Mouse (Mus musculus) heart, postnatal 0 days (tissue): ENCODE measurements around the gene Mgp. TPM values are rescaled to one million over a fixed set of nuclear protein-coding genes. Genes with fewer than 3 reads are reported as not detected.

Source experiments
- ATAC-seq: fragments of 200-750 bp; cut with Nextera tagmentation; 2 replicates; pipeline ENCODE4 v1.8.0; 2017; ENCODE audit warnings: low read depth, moderate number of reproducible peaks, moderate library complexity; ENCODE audit not compliant: insufficient read depth
- DNase-seq: peaks from one replicate; pipeline ENCODE4 v3.0.0-alpha.2; 2016; ENCODE audit warnings: low spot score
- H3K27ac ChIP-seq: fragments of 300-500 bp; sonication (generic); 2 replicates; pipeline ENCODE4 v1.5.1; 2014; ENCODE audit warnings: low read depth, mild to moderate bottlenecking
- H3K27me3 ChIP-seq: fragments of 300-500 bp; sonication (generic); 2 replicates; pipeline ENCODE4 v1.6.1; 2014; ENCODE audit warnings: low read length, mixed read lengths; ENCODE audit not compliant: control insufficient read depth, insufficient read depth
- H3K36me3 ChIP-seq: fragments of 300-500 bp; sonication (generic); replicated peaks from 2 replicates; pipeline ENCODE4 v1.6.1; 2014; ENCODE audit warnings: low read length, mixed read lengths; ENCODE audit not compliant: control insufficient read depth, insufficient read depth
- H3K4me1 ChIP-seq: fragments of 300-500 bp; sonication (generic); 2 replicates; pipeline ENCODE4 v1.6.1; 2014; ENCODE audit warnings: antibody characterized with exemption; ENCODE audit not compliant: control insufficient read depth, insufficient read depth
- H3K4me2 ChIP-seq: fragments of 300-500 bp; sonication (generic); 2 replicates; pipeline ENCODE4 v1.6.1; 2014; ENCODE audit warnings: low read depth, mild to moderate bottlenecking, low read length, moderate library complexity
- H3K4me3 ChIP-seq: fragments of 300-500 bp; sonication (generic); 2 replicates; pipeline ENCODE4 v1.5.1; 2014; ENCODE audit warnings: low read depth, low read length
- H3K9ac ChIP-seq: fragments of 300-500 bp; sonication (generic); replicated peaks from 2 replicates; pipeline ENCODE4 v1.6.1; 2014; ENCODE audit warnings: low read depth, low read length, mixed read lengths
- H3K9me3 ChIP-seq: fragments of 300-500 bp; sonication (generic); replicated peaks from 2 replicates; pipeline ENCODE4 v1.6.1; 2016; ENCODE audit warnings: low read length; ENCODE audit not compliant: control insufficient read depth
- CTCF ChIP-seq: IDR thresholded peaks from 2 replicates; pipeline ENCODE4 v1.5.1; 2016; ENCODE audit warnings: antibody characterized with exemption, control low read depth, low read depth
- EP300 ChIP-seq: IDR thresholded peaks from 2 replicates; pipeline ENCODE4 v1.6.1; 2016; ENCODE audit warnings: antibody characterized with exemption, low read depth
- WGBS: fragments of 180-500 bp; shearing (Covaris S2); extraction: QIAGEN DNeasy Blood & Tissue Kit; methylation state at CpG from one replicate; pipeline ENCODE4 v1.1.7; 2014; 5-methylcytosine and 5-hydroxymethylcytosine counted together
- polyA plus RNA-seq: library from polyadenylated mRNA; unstranded; fragments of >200 nt; fragmentation: Nextera tagmentation; extraction: Ambion mirVana; gene quantifications from 2 replicates; pipeline ENCODE4 v1.2.1, GENCODE M21; 2015
- total RNA-seq: library from RNA; depleted of rRNA; stranded (reverse); fragments of >200 nt; gene quantifications from 2 replicates; pipeline ENCODE4 v1.2.3, GENCODE M21; 2014; ENCODE audit warnings: low replicate concordance

Mgp gene
- total and polyA plus RNA-seq, 2 experiments from 2014 or later: 362 to 403 TPM

DNA sequence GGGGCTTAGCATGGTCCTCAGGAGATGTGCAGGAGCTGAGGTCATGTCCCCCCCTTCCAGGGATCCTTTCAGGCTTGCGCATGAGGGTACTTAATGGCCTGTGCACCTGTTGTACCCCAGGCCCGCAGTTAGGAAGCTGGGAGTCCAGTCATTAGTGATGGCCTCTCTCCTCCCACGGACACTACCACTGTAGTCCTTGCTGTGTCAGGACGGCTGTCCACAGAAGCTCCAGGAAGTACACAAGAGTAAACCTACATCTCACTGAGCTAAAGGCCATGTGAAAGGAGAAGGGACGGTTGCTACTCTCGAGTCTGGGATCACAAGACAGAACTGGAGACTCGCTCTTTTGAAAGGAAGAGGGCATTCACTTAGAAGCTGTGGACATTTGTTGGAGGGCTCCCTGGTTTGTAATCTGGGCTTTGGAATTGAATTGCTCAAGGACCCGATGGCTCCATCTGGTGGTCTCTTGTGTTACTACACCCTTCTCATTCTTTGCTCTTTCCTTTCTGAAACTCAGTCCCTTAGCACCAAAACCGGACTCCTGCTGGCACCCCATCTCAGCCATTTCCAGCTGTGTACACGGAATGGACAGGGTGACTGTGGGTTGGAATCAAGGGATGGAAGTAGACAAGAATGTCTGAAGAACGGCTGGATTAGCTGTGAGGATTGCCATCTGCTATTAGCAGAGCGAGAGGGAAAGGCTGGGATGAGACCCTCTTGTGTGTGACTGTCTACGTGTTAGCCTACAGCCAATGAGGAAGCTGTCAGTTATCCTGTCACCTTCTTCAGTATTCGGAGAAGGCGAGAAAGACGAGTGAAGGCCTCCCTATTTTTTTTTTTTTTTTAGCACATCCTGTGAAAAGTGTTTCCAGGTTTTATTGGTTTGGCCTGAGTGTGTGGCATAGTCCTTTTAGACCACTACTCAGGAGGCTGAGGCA, 45.0 kb upstream of the Mgp start:
- no peak overlapping the region for H3K4me2 ChIP-seq
- WGBS: 28% methylated on average over 16 of the region's 16 CpGs
- H3K27ac ChIP-seq: peak overlapping the region; percentile 16; the same call in 1 of the 2 replicates
- no peak overlapping the region for H3K4me3 ChIP-seq
- H3K9ac ChIP-seq: no peak overlapping the region
- H3K4me1 ChIP-seq: no peaks in the 10 kb centered on the region
- no peaks in the 10 kb centered on the region for H3K9me3 ChIP-seq
- TF ChIP-seq CTCF: peak; percentile 78
- no peak for TF ChIP-seq EP300
- H3K27me3 ChIP-seq: no peaks in the 10 kb centered on the region
- ATAC-seq (peak; percentile 47; the same call in 1 of the 2 replicates), DNase-seq (peak; percentile 73)
- H3K36me3 ChIP-seq: peaks cover 15% of the 10 kb centered on the region; the same call in 1 of the 2 replicates

DNA sequence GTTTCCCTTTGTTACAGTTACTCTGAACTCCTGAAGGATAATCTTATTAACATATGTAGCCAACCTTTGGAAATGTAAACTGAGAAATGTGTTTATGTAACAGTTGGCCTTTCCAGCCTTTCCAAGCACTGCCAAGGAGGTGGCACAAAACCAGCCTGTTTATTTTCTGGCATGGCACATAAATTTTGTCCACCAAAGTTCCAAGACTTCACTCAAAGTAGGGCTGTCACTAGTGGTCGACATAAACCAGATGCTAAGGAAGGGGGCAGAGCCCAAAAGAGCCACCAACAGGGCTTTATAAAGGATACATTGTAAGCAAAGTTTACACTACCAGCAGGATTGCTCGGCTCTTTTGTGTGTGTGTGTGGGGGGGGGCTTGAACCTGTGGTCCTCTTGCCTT, 42.3 kb upstream of the Mgp start:
- ATAC-seq: no peak
- 33% methylated on average over 2 of the region's 2 CpGs for WGBS
- no peak overlapping the region for H3K27ac ChIP-seq

DNA sequence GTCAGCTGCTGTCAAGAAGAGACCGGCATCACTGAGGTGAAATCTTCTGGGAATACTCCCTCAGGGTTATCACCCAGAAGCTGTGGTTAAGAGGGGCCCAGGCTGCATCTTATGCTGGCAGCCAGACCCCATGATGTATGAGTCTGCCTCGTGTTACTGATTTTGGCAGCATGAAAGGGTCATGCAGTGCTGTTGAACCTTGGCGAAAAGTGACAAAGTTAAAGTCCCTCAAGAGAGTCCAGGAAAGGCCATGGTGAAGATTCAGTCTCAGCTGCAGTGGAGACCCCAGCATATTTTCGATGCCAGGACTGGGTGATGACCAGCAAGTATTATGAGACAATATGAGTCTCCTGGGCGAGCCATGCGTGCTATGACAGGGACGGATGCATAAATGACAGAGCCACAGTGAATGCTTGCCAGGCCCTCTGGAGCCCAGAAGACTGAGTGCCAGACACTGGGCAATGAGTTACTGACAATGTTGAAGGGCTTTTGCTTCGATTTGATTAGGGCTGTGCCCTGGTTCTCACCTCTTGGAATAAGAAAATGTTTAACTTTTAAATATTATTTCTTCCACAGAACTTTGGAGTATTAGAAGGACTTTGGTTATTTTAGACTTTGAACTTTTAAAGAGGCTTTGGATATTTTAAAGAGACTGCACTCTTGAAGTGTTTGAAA, 40.2 kb upstream of the Mgp start:
- Histone ChIP-seq H3K9ac (no peak overlapping the region), H3K4me3 (no peak overlapping the region), H3K4me1 (peaks cover 9% of the 10 kb centered on the region; the same call in 1 of the 2 replicates), H3K9me3 (no peaks in the 10 kb centered on the region), H3K27me3 (no peaks in the 10 kb centered on the region), H3K4me2 (no peak overlapping the region), H3K27ac (no peak overlapping the region), H3K36me3 (no peaks in the 10 kb centered on the region)
- no peak for TF ChIP-seq EP300
- TF ChIP-seq CTCF: no peak
- 66% methylated on average over 8 of the region's 8 CpGs for WGBS
- DNase-seq: no peak
- no peak for ATAC-seq

More for the DNA sequence above, 42.3 kb upstream of the Mgp start:
- 0 out of 2 replicates have a peak, but pooled peaks cover under 1% of the 10 kb centered on the region for H3K36me3 ChIP-seq
- DNase-seq: no peak
- no peaks in the 10 kb centered on the region for H3K9me3 ChIP-seq
- H3K4me1 ChIP-seq: peaks cover 9% of the 10 kb centered on the region; the same call in 1 of the 2 replicates
- H3K4me2 ChIP-seq: no peak overlapping the region
- TF ChIP-seq EP300: no peak
- no peak for TF ChIP-seq CTCF
- no peak overlapping the region for H3K4me3 ChIP-seq
- H3K27me3 ChIP-seq: no peaks in the 10 kb centered on the region
- H3K9ac ChIP-seq: no peak overlapping the region

DNA sequence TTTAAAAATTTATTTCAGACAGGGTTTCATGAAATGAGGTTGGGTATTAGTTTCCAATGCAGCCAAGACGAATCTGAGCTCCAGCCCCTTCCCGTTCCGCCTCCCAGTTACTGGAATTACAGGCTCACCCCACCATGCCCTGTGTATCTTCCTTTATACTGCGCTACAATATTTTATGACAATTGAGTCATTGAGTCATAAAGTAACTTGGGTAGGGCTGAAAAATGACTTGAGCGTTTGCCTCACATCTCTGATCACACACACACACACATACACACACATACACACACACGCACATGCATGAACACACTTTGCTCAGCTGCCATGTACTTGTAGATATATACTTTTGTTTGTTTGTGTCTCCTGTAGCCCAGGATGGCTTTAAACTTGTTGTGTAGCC, 38.6 kb upstream of the Mgp start:
- ATAC-seq: no peak
- TF ChIP-seq CTCF (no peak), EP300 (no peak)
- H3K27ac ChIP-seq: no peak overlapping the region; the same call in 1 of the 2 replicates
- no peak for DNase-seq
- no peaks in the 10 kb centered on the region for H3K9me3 ChIP-seq
- 98% methylated on average over 6 of the region's 6 CpGs for WGBS
- H3K4me1 ChIP-seq: peaks cover 15% of the 10 kb centered on the region; the same call in 1 of the 2 replicates
- H3K27me3 ChIP-seq: no peaks in the 10 kb centered on the region
- H3K36me3 ChIP-seq: no peaks in the 10 kb centered on the region
- no peak overlapping the region for H3K9ac ChIP-seq
- H3K4me2 ChIP-seq: no peak overlapping the region
- H3K4me3 ChIP-seq: no peak overlapping the region

DNA sequence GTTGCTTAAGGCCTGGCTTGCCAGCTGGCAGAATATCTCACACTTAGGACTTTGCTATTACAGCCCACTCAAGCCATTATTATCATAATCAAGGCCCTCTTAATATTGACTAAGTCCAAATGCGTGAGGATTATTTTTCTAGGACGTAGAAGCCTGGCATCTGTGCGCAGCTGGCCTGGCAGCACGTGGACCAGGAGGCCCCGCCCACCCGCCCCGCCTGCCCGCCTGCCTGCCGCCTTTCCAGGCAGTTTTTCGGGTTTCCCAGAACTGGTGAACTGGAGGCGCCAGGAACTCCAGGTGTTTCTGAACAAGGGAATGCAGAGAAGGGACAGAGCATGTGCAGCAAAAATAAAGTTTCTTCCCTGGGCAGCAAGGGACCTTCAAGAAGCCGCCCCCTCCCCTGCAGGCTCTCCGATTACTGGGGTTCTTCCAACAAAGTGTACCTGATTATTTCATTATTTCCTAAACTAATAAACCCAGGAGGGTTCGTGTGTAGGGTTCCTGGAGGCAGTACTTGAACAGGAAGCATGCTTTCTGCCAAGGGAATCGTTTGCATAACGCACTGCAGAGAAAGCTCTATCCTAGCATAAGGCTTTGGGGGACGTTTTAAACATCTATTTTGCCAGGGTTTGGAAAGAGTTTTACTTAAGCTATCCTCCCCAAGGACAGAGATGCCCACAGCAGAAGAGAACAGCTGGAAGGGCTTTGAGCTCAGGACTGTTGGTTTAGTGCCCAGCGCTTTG, 37.9 kb upstream of the Mgp start:
- Histone ChIP-seq H3K4me3 (no peak overlapping the region), H3K4me1 (peaks cover 15% of the 10 kb centered on the region; the same call in 1 of the 2 replicates), H3K27me3 (no peaks in the 10 kb centered on the region), H3K4me2 (peak overlapping the region; percentile 55), H3K9me3 (no peaks in the 10 kb centered on the region), H3K36me3 (no peaks in the 10 kb centered on the region), H3K27ac (peak overlapping the region; percentile 21; the same call in 1 of the 2 replicates), H3K9ac (0 out of 2 replicates have a peak overlapping the region, but pooled peaks have one; percentile 30)
- DNase-seq: no peak
- no peak for TF ChIP-seq EP300
- no peak for TF ChIP-seq CTCF
- ATAC-seq: peak; percentile 53; the same call in 1 of the 2 replicates
- 19% methylated on average over 18 of the region's 18 CpGs for WGBS
